Mouse (Mus musculus) cerebellum, postnatal 10 days (tissue): ENCODE data around the gene Stambp.

Experiments used
- DNase-seq, 2 experiments: peaks; one replicate each; pipeline ENCODE4 v3.0.0; 2021; ENCODE audit warnings: mixed read lengths in 2 of 2

Stambp gene

DNA sequence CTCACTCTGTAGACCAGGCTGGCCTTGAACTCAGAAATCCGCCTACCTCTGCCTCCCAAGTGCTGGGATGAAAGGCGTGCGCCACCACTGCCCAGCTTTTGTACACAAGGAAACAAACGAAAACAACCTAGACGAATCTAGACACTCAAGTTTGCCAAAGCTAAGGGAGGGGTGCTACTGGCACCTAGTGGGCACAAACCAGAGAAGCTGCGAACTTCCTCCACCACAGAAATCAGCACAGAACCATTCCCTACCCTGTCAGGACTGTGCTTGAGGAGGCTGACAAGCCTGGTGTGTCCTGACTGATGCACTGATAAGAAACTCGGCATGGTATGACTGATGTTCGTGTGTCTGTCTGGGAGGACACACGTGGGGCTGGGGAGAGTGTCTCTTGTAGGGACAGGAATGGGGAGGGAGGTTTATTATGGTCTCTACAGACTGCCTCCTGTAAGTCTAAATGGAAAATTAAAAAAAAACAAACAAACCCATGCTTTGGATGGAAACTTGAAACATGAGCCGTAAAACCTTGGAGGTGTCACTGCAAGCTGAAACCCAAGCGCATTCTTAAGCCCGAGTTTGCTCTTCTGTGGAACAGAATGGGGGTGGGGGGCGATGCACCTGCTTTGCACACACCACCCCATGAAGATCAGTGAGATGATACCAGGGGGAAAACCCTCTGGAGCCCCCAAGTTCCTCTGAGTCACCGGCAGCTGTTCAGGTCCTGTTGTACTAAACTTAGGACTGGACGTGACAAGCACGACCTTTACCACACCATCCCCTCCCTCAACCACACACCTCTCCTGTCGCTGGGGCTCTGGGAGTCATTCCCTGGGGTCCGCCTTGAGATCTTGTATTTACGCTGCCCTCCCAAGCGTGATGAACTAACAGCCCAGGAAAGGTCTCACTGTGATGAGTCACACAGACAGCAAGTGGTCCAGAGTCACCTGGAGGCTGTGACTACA lies 3.3 kb downstream of the Stambp start:
- DNase-seq: peak; percentile 31 to 46

- DNase-seq: no peak
Measured at GRCm38 (mm10) chr6:83555972-83556371, 16.6 kb downstream of the Stambp start.

DNA sequence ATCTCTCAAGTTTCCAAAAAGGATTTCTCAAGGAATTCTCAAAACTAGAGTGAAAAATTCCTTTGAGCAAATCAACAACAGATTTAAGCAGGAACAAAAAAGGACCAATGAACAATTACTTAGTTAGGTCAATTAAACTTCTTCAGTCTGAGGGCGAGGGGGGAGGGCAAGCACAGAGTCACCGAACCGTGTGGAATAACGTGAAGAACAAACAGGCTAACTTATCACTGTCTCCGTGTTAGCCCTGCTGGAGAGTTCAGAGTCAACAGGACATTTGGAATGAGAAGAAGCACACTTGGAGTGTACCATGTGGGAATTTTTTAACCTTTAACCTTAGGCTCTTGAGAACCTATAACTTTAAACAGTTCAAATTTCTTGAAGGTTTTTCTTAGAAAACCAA lies 24.2 kb downstream of the Stambp start:
- no peak for DNase-seq

DNA sequence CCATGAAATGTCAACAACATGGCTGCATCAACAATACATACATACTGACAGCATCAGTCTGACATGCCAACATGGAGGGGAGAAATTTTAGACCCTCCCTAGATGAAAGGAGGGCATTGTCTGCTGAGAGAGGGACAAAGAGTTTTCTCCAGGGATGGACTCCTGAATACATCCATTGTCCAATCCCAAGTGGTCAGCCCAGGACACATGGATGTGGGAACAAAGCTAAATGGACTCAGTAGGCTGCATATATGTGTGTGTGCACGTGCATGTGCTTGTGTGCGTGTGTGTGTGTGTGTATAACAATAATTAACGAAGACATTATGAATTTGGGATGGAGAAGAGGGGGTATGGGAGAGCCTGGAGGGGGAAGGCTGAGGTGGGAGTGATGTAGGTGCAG lies 26.8 kb downstream of the Stambp start:
- DNase-seq: no peak

DNA sequence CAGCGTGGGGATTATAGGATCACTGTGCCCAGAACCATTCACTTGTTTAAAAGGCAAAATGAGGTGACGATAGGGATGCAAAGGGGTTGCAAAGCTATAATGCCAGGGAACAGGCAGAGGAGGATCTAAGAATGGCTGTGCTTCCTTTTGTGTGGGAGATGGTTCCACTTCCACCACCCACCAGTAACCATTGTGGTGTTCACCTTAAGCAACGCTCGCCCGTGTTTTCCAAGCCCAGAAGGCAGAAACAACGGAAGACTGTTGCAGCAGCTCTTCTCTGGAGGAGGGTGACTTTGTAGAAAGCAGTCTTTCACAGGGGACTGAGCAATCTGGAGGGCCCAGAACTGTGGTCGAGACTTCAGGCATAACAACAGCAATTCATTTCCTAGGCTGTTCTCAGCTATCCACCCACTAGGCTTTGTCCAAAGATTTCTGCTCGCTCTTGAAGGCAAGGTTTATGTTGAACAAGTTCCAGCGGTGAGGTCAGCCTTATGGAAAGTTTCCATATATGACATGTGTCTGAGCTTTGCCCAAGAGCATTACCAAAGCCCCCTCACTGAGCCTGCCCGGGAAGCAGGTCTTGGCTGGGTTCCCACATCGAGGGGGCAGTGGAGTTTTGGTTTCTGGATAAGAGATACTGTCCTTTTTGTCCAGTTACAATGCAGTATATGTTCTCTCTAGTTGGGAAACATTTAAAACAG lies 30.6 kb downstream of the Stambp start:
- DNase-seq: peak; percentile 47 to 58

DNA sequence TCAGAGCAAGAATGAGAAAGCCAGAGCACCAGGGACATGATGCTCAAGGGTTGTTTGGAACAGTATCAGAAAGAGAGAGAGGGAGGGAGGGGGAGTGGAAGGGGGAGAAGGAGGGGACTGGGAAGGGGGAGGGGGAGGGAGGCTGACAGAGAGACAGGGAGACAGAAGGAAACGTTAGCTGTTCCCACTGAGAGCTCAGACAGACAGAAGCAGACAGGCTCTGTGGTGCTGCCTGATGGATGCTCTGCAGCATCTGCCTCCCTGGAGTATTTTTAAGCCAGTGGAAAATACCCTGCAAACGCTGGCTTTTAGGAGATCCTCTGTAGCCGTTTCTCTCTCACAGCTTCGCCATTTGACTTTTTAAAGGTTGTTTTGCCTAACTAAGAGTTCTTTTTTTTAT lies 32.5 kb downstream of the Stambp start:
- DNase-seq: peak; percentile 69 to 73

- no peak for DNase-seq
Measured at GRCm38 (mm10) chr6:83536795-83537059, 35.8 kb downstream of the Stambp start.

DNA sequence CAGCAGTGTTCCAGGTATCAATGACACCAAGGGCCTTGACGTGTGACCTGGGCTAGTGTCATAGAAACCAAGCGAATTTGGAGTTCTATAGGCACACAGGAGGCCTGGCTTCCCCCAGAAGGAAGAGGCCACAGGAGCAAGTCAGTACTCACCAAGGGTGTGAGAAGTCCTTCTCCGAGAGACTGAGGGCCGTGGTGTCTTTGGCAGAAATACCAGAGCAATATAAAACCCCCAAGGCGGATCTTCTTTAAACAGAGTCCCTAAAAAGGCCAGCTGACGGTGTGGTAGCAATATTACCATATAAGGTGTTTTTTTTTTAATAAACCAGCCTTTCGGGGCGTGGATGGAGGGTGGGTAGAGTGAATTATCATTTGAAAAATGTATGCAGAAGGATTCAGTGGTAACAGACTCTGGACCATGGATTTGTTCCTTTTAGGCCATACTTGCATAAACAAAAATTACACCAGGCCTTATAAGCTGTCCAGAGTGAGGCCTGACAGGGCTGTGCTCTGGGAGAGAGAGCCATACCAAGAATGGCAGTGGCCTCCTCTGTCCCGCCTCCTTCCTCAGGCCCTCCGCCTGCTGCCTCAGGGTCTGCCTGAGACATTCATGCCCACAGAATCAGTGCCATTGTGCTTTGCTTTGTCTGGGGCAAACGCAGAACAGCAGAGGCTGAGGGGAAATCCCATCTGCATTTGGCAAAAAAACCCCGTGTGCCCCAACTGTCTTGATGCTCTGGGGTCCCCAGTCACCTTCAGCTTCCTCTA lies 36.3 kb downstream of the Stambp start, which contains the start of gene Actg2:
Gene Actg2 (minus strand): TSS at position 238 of the 767 bp plus-strand sequence.
- DNase-seq: no peak

GRCm38 (mm10) chr6:83532608-83533007 lies 39.9 kb downstream of the Stambp start:
- DNase-seq: peak; percentile 64 to 69

GRCm38 (mm10) chr6:83523194-83523593 lies 49.3 kb downstream of the Stambp start:
- peak in 1 of 2 experiments; percentile 38 for DNase-seq

DNA sequence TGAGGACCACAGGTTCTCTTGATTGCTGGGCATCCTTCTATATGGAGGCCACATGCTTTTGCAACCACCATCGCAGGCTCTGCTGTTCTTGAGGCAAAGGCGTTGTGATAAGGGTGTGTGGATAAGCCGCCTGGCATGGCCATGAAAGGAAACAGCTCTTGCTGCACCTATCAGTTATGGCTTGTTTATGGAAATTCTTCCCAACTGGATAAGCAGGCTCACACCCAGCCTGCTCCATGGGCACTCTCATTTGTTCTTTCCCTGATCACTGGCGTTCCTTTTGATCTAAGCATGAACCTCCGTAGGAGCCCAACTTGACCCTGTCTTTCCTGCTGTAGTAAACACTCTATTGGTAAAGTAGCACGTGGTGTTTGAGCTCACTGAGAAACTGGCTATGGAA lies 50.7 kb downstream of the Stambp start:
- no peak for DNase-seq

DNA sequence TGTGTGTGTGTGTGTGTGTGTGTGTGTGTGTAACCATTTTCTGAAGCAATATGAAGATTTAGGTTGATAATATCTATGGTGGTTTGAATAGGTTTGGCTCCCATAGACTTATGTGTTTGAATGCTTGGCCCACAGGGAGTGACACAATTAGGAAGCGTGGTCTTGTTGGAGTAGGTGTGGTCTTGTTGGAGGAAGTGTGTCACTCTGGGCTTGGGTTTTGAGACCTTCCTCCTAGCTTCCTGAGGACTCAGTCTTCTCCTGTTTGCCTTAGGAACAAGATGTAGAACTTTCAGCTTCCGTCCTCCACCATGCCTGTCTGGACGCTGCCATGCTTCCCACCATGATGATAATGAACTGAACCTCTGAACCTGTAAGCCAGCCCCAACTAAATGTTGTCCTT lies 53.9 kb downstream of the Stambp start:
- DNase-seq: no peak

DNA sequence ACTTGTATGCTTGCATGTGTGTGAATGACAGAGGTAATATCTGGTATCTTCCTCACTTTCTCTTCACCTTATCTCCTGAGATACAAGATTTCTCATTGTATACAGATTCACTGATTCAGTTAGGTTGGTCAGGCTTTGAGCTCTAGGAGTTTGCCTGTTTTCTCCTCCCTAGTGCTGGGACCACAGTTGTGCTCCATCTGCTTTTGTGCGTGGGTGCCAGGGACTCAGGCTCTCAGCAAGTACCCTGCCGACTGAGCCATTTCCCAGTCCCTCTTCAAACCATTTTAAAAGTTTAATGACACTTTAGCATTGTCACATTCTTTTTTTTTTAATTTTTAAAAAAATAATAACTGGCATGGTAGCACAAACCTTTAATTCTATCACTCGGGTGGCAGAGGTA lies 57.4 kb downstream of the Stambp start:
- DNase-seq: peak in 1 of 2 experiments; percentile 33

- DNase-seq: peak; percentile 80 to 86
Measured at GRCm38 (mm10) chr6:83512495-83512894, 60.0 kb downstream of the Stambp start.

- DNase-seq: peak; percentile 63
Measured at GRCm38 (mm10) chr6:83510210-83510609, 62.3 kb downstream of the Stambp start.

DNA sequence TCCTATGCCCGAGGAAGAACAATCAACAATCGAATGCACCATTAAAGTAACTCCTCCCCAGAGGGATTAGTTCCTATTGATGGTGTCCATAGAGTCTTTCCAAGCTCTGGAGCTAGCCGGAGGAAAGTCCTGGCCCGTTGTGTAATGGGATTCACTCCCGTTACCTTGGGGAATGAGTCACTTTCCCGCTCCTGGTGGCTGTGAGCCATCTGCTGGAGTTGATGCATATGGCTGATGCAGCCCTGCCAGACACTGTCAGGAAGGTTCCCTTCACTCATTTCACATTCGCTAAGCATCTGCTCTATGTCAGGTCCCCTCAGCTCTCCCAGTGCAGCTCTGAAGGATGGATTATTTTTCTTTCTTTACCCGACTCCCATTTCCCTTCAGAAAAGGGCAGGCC lies 63.1 kb downstream of the Stambp start:
- peak; percentile 80 to 84 for DNase-seq

DNA sequence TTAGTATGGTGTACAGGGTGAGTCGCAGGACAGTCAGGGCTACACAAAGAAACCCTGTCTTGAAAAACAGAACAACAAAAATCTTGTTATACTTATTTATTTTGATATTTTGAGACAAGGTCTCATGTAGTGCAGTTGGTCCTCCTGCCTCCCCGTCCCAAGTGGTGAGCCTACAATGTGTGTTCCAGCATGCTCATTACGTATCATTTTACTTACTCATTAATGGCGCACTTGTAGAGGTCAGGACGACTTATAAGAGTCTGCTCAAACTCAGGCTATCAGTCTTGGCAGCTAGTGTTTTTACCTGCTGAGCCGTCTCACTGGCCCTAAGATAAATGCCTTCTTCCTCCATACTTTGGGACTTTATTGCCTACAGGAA lies 65.4 kb downstream of the Stambp start:
- DNase-seq: no peak

DNA sequence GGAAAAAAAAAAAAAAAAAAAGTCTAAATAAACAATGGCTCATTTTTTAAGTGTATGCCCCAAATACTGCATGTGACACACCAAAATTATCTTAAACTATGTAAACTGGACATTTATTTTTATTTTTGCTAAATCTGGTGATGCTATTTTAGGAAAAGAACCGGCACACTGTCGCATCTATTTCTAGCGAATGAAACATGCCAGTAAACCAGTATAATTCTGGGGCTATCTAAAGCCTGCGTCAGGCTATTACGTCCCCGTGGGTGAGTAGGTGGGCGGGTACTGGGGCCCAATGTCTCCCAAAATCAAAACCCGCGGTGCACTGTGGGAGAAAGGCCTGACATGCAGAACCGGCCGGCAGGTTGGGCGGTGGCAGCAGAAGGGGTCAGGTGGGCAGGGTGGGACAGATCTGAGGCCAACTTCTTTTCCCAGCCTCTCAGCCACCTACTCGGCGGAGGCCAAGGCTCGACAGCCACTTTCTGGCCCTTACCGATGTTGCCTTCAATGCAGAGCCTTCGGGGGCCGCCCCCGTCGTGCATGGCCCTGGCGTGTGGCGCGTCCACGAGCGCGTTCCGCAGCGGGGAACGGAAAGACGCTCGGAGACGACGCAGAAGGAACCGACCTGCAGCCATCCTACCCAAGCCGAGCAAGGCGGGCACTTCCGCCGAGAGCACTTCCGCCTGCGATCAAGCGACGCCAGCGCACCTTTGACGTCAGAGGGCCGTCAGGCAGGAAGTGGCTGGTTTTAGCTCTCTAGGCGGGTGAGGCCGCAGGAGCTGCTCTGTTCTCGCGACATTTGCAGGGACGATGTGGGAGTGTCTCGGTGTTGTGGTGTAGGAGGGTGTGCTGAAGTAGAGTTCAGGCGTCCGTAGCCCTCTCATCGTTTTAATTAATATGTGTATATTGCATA lies 66.0 kb downstream of the Stambp start, which contains the start of gene Dguok:
Gene Dguok (minus strand): TSS at position 712 of the 910 bp plus-strand sequence.
- peak; percentile 97 to 98 for DNase-seq

DNA sequence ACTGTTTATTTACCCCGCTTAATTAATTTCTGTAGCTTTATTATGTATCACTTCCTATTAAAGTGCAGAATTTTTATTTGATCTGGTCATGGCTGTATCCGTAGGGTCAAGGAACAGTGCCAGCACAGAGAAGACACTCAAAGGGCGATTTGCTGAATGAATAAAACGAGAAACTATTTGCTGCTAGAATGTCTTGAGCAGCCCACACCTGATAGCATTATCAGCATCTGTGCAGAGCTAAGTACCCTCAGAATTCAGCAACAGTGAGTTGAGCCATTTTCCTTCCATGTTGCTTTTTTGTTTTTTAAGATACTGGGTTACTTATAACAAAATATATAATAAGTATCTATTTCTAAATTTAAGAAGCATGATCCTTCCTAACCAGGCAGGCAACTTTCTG lies 67.0 kb downstream of the Stambp start:
- DNase-seq: no peak

GRCm38 (mm10) chr6:83503361-83503760 lies 69.2 kb downstream of the Stambp start:
- DNase-seq: no peak

DNA sequence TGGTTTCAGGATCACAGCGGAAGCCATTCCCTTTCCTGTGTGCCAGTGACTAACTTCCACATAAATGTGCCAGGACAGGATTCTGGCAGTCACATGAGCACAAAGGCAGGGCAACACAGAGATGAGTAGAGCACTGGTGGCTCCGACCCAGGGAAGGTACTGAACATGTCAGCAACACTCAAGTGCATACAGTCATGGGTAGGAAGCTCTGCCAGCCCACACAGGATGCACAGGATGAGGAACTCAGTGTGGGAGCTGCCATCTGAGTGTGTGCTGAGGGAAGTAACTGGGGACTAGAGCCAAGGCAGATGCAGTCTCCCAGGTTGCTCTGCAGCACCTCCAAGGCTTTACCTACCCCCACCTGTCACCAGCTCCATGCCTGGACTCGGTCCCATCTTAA lies 69.9 kb downstream of the Stambp start:
- peak in 1 of 2 experiments; percentile 24 for DNase-seq
